Mouse (Mus musculus) embryonic stem cell, embryonic (primary cell): ENCODE results near the gene Trcg1.

Source experiments
- CTCF ChIA-PET, 4 experiments: fragments of 300-600 bp in 2 of 4; fragments of 350-600 bp in 2 of 4; sonication (Branson Sonifier 250); formaldehyde crosslinking; loops; one replicate each; lab custom pipeline; 2022; ENCODE audit warnings: inconsistent platforms in 2 of 4; lab: Charles Lee
- POLR2A ChIA-PET, 4 experiments: fragments of 300-600 bp in 2 of 4; fragments of 350-600 bp in 2 of 4; sonication (Branson Sonifier 250); formaldehyde crosslinking; loops; one replicate each; lab custom pipeline; 2022; ENCODE audit warnings: antibody characterized with exemption in 4 of 4, inconsistent platforms in 1 of 4; lab: Charles Lee

The Trcg1 gene

DNA sequence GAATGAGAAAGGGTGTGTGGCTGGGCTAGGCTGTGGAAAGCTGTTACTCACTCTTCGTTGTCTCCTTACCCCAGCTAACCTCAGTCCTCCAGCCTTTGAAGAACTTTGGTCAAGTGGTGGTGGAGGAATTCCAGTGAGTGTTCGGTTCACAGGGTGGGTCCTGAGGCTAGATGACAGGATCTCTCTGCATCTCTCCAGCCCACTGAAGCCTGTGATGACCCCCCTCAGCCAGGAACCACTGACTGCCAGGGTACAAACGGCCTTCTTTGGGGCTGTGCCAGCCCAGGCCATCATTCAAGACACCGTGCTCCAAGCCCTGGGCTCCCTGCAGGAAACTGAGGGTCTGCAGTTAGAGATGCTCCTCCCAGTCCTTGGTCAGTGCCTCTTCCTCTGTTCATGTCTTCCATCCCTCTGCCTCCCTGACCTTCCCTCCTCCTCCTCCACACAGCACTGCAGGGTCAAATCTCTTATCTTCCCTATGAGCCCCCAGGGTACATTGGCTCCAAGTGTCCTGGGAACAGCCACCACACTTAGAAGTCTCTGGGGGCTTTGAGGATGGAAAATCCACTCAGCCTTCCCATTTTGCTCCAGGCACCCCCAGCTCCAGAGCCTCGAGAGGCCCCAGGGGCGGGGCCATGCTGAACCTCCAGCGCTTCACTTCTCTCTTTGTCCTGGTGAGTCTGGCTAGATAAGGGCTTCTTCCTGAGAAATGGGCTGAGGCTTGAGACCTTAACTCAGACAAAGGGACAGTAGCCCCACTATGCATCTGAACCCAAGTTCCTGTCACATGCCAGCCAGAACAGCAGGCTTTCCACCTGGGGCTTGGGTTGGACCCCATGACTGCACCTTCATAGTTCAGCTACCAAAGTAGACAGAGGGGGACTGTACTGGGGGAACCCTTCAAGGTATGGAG lies 11.9 kb downstream of the Trcg1 start:
- CTCF ChIA-PET: interaction anchor here in 2 of 4 experiments (0.7 to 1.9 kb wide), 4 partner anchors 11 to 221 kb away, joined by 3 to 4 read pairs (median 4); partner anchors contain the start of gene Ppcdc (in 1 of the 2)
- POLR2A ChIA-PET: interaction anchor here in 3 of 4 experiments (0.6 to 4.8 kb wide), 15 partner anchors 8 to 352 kb away, joined by 3 to 44 read pairs (median 4); partner anchors contain the start of genes 1700017B05Rik (in 2 of the 3) and Rpp25 (in 1 of the 3)

DNA sequence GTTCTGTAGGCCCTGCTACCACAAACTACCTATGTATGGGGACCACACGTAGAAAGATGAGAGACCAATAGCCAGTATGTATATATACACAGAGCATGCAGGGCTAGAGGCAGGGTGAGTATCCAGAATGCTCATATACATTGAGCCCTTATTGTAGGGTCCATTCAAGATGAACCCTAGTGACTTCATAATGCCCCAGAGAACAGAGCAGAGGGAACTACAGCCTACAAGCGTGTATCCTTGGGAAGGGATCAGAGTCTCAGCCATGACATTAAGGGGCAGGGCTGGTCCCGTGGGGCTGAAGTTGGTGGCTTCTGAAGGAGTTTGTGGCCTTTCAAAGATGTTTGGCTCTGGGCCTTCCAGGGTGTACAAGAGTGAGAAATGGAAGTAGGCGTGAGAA lies 13.7 kb downstream of the Trcg1 start:
- CTCF ChIA-PET: no interaction called here
- POLR2A ChIA-PET: interaction anchor here in 1 of 4 experiments (1.3 to 2.1 kb wide), 3 partner anchors 9 to 95 kb away, joined by 3 to 9 read pairs (median 5); partner anchors contain the start of gene 1700017B05Rik

DNA sequence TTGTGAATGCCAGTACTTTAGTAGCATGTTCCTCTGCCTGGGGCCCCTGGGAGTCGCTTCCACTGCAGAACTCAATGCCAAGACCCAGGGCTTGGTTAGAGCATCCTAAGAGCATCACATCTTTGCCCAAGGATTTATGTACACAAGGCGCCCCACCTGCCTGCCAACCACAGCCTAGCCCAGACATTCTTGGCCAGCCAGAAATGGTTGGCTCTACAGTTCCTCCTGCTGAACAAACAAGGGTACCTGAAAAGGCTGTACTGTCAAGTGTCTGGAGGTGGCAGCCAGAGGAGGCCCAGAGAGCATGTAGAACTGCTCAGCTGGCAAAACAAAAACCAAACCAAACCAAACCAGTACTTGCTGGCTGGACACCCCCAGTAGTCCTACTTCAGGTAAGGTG lies 14.8 kb downstream of the Trcg1 start:
- POLR2A ChIA-PET: interaction anchor here in 3 of 4 experiments (1.0 to 4.4 kb wide), 8 partner anchors 8 to 189 kb away, joined by 3 to 24 read pairs (median 3); partner anchors contain the start of genes 1700017B05Rik (in 2 of the 3) and Ppcdc (in 1 of the 3)
- CTCF ChIA-PET: interaction anchor here in 1 of 4 experiments (1.5 kb wide), 1 partner anchor 8 kb away, joined by 6 read pairs; no protein-coding TSS in a partner anchor

- ChIA-PET POLR2A (interaction anchor here in 2 of 4 experiments (0.6 to 7.9 kb wide), 11 partner anchors 8 to 231 kb away, joined by 3 to 44 read pairs (median 4); partner anchors contain the start of genes 1700017B05Rik (in 1 of the 2) and Neil1 (in 1 of the 2)), CTCF (no interaction called here)
Measured at GRCm38 (mm10) chr9:57254061-57254460, 17.7 kb downstream of the Trcg1 start.

GRCm38 (mm10) chr9:57254823-57255495 lies 18.6 kb downstream of the Trcg1 start:
- POLR2A ChIA-PET: interaction anchor here (0.5 to 7.9 kb wide), 23 partner anchors 7 to 404 kb away, joined by 3 to 44 read pairs (median 4); partner anchors contain the start of genes 1700017B05Rik (in 1 of the 4), Neil1 (in 1 of the 4) and Ppcdc (in 1 of the 4)
- CTCF ChIA-PET: interaction anchor here in 2 of 4 experiments (0.5 to 0.6 kb wide), 3 partner anchors 13 to 205 kb away, joined by 3 to 5 read pairs (median 4); no protein-coding TSS in a partner anchor

DNA sequence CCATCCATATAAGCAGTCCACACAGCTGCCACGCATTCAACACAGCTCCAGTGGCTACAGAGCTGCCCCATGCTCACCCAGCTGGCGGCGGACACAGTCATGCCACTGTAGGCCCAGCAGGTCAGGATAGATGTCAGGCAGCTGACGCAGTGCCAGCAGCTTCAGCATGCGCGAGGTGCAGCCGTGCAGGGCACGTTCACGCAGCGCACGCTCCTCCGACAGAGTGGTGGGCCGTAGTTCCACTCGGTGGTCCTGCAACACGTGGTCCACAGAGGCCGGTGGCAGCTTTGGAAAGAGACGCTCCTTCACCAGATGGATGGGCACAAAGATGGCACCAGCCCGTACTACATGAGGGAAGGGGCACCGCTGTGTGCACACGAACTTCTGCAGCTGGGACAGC lies 20.0 kb downstream of the Trcg1 start:
- POLR2A ChIA-PET: interaction anchor here in 3 of 4 experiments (0.5 to 7.9 kb wide), 8 partner anchors 10 to 247 kb away, joined by 3 to 44 read pairs (median 4); partner anchors contain the start of genes Ppcdc (in 1 of the 3) and Rpp25 (in 1 of the 3)
- CTCF ChIA-PET: interaction anchor here in 2 of 4 experiments (0.5 to 1.9 kb wide), 5 partner anchors 11 to 328 kb away, joined by 3 to 11 read pairs (median 4); partner anchors contain the start of gene Snx33 (in 1 of the 2)

DNA sequence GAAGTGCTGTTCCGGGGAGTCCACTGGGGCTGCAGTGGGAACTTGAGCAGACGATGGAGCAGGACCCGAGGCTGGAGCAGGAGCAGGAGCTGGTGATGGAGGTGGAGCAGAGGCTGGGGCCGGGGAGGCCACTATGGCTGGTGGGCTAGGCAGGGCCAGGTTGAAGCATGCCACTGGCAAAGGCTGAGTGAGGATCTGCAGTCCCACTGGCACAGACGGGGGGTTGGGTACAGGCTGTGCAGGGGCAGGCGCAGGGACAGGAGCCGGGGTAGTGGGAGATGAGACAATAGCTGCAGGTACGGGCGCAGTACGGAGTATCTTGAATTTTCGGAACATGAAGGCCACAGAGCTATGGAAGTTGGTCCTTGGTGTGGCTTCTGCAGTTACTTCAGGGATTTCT lies 20.5 kb downstream of the Trcg1 start:
- POLR2A ChIA-PET: interaction anchor here in 2 of 4 experiments (1.0 to 7.9 kb wide), 6 partner anchors 11 to 247 kb away, joined by 3 to 44 read pairs (median 4); partner anchors contain the start of gene Rpp25 (in 1 of the 2)
- CTCF ChIA-PET: interaction anchor here in 2 of 4 experiments (0.5 to 1.9 kb wide), 4 partner anchors 11 to 329 kb away, joined by 3 to 11 read pairs (median 6); partner anchors contain the start of gene Snx33 (in 1 of the 2)

- ChIA-PET CTCF (interaction anchor here in 1 of 4 experiments (1.9 to 2.3 kb wide), 2 partner anchors 10 to 12 kb away, joined by 7 to 18 read pairs; no protein-coding TSS in a partner anchor), POLR2A (interaction anchor here in 2 of 4 experiments (1.0 to 7.9 kb wide), 7 partner anchors 11 to 246 kb away, joined by 3 to 44 read pairs (median 4); partner anchors contain the start of gene Rpp25 (in 1 of the 2))
Measured at GRCm38 (mm10) chr9:57257627-57258026, 21.3 kb downstream of the Trcg1 start.

DNA sequence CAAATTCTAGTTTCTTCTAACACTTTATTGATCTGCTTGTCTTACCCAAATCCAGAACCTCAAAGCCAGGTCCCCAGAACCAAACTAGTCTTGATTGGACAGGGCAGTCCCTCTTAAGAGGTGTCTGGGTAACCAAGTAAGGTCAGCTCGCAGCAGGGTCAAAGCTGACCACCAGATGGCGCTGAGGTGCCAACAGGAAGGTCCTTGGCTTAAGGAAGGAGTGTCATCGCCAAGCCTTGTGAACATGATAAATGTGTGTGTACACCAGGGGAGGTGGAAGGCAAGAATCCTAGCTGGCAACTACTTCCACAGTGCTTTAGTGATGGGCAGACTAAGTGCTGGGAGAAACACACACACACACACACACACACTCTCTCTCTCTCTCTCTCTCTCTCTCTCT lies 23.4 kb downstream of the Trcg1 start:
- ChIA-PET CTCF (interaction anchor here (0.5 to 2.3 kb wide), 29 partner anchors 8 to 464 kb away, joined by 3 to 18 read pairs (median 3); partner anchors contain the start of gene Ppcdc (in 1 of the 4)), POLR2A (interaction anchor here (0.7 to 7.9 kb wide), 16 partner anchors 10 to 187 kb away, joined by 3 to 44 read pairs (median 3); partner anchors contain the start of gene Ppcdc (in 2 of the 4))

DNA sequence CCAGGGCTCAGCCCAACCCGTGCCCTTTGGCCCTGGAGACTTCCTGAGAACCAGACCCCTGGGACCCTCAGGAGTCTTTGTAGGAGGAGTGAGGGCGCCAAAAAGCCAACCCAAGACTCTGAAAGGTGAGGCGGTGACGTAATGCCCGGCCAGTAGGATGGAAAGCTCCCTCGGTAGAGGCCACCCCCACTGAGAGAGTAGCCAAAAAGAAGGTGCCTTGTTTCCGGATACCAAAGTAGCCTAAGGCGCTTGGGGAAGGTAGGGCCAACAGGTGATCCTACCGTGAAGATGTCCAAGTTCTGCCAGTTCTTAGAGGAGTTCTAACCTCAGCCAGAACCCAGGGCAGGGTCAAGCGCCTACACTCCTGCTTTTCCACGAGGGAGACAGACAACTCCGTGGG lies 24.6 kb downstream of the Trcg1 start:
- CTCF ChIA-PET: interaction anchor here in 2 of 4 experiments (0.6 to 1.5 kb wide), 3 partner anchors 10 to 179 kb away, joined by 3 to 5 read pairs (median 3); partner anchors contain the start of gene Ppcdc (in 1 of the 2)
- POLR2A ChIA-PET: interaction anchor here (0.6 to 5.0 kb wide), 20 partner anchors 8 to 436 kb away, joined by 3 to 60 read pairs (median 7); partner anchors contain the start of genes Ppcdc (in 1 of the 4) and Scamp5 (in 1 of the 4)

- ChIA-PET CTCF (interaction anchor here (0.6 to 1.7 kb wide), 7 partner anchors 9 to 873 kb away, joined by 3 to 7 read pairs (median 4); no protein-coding TSS in a partner anchor), POLR2A (interaction anchor here (0.5 to 5.0 kb wide), 47 partner anchors 8 to 436 kb away, joined by 3 to 60 read pairs (median 6); partner anchors contain the start of genes Cox5a (in 2 of the 4), Ppcdc (in 1 of the 4) and Scamp5 (in 1 of the 4))
Measured at GRCm38 (mm10) chr9:57261516-57261912, 25.2 kb downstream of the Trcg1 start.

DNA sequence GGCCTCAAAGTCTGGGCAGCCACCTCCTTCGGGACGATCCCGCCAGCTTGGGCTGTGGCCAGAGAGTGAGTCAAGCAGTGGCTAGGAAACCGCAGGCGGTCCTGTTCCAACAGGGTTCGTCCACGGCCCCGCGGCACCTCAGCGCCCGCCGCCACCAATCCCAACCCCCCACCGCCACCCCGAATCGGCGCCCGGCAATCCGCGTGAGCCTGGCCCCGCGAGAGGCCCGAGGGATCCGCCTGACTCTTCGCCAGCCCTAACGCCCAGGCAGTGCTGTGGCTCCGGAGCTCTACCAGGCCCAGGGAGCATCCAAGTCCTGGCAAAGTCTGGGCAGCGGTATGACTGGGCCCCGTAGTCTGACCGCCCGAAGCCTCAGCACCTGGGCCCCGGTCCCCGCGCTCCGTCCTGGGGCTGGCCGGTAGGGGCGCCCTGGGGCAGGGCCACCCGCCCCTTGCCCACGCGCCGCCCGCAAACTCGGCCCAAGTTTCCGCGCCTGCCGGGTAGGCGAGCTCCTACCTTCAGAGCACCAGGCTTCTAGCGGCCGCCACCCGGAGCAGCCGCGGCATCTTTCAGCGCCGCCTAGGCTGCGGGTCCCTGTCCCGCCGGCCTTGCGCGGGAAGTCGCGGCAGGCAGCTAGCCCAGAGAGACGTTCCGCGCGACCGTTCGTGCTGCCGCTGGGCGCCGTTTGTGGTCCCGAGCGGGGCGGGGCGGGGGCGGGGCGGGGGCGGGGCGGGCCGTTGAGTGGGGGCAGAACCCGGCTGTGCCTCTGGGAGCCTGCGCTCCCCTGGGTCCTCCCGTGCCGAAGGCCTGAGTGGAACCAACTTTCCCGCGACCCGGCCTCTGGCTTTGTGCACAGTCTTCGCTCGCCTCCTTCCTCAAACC lies 25.8 kb downstream of the Trcg1 start, which contains the start of gene 1700017B05Rik:
TSS of gene 1700017B05Rik (minus strand) at position 700 of the 882 bp plus-strand sequence.
- ChIA-PET POLR2A (interaction anchor here (0.5 to 5.0 kb wide), 73 partner anchors 8 to 504 kb away, joined by 3 to 60 read pairs (median 4); partner anchors contain the start of genes Cox5a (in 2 of the 4), Scamp5 (in 2 of the 4), Commd4 (in 1 of the 4) and Ppcdc (in 1 of the 4)), CTCF (interaction anchor here (0.6 to 1.7 kb wide), 29 partner anchors 9 to 969 kb away, joined by 3 to 9 read pairs (median 4); no protein-coding TSS in a partner anchor)

DNA sequence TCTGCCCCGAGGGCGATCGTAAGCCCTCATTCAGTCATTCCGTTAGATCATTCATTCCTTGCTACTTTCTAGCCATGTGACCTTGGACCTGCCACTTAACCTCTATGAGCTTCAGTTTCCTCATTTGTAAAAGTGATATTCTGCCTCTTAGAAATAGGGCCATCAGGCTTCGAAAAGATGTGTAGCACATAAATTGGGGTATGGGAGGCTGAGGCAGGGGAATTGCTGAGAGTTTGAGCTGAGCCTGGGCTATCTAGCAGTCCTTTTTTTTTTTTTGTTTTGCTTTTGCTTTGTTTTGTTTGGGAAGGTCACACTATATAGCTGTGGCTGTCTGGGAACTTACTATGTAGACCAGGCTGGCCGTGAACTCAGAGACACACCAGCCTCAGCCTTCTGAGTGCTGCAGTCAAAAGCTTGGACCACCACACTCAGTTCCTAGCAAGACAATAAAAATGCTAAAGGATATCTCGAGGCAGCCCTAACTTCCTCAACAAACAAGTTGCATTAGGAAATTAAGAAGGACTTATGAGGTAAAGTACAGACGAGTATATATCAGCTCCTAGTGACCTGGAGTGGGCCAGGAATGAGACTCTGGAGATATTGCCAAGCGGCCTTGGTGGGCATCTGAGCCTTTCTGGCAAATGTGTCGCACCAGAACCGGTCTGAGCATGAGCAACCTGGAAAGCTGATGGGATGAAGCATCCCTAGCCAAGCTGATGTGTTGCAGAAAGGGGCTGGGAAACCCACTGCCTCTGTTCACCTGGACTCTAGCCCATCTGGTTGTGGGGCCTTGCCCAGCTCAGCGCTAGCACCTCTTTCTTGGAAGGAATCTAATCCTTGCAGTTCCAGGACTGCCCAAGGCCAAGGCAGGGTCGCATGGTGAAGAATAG lies 26.7 kb downstream of the Trcg1 start:
- POLR2A ChIA-PET: interaction anchor here (0.5 to 5.0 kb wide), 62 partner anchors 8 to 597 kb away, joined by 3 to 60 read pairs (median 5); partner anchors contain the start of genes Cox5a (in 2 of the 4), Scamp5 (in 2 of the 4), Commd4 (in 1 of the 4) and Edc3 (in 1 of the 4)
- CTCF ChIA-PET: interaction anchor here (0.6 to 1.7 kb wide), 24 partner anchors 9 to 397 kb away, joined by 3 to 9 read pairs (median 3); no protein-coding TSS in a partner anchor

DNA sequence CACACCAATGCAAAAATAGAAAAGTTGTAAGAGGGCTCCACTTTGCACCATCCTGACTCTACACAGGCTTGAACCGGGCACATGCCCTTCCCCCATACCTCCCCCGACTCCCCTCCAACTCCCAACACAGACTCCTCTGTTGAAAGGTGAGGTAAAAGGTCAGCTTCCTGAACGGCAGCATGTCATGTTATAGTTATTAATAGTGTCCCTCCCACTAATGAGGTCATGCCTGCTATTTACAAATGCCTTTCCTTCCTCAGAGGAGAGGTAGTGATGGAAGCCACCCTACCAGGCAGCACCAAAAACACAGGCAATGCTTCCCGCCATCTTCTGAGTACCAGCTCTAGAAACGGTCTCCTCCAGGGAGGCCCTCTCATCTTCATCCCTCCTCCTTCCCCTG lies 28.8 kb downstream of the Trcg1 start:
- ChIA-PET POLR2A (interaction anchor here in 2 of 4 experiments (0.8 to 5.0 kb wide), 3 partner anchors 11 to 659 kb away, joined by 3 to 60 read pairs (median 4); partner anchors contain the start of gene Snupn (in 1 of the 2)), CTCF (no interaction called here)
